Mouse (Mus musculus): ENCODE data around the gene Gm42906.

Gene Gm42906

DNA sequence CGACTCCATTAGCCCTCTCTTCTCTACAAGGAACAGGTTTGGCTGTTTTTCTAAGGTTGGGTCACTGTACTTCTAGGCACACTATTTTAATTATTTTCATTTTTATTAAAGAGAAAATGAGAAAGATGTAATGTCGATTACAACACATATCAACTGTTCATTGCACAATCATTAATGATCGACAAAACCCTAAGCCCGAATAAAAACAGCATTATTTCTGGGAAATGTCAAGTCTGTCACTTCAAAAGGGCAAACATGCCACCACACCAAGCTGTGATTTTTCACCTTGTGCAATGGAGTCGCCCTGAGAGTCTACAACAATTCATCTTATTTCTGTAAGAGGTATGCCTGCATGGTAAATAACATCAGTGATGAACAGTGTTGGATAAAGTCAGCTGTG, 21.7 kb downstream of the Gm42906 start:
- no peak for DNase-seq (ENCODE audit: low read depth, low spot score)
- H3K27me3 ChIP-seq (ENCODE audit: control insufficient read depth, insufficient read depth, low read length, poor library complexity, severe bottlenecking), result no peaks in the 10 kb centered on the region
- H3K36me3 ChIP-seq (ENCODE audit: control insufficient read depth, insufficient read depth, low read length, poor library complexity, severe bottlenecking), result no peaks in the 10 kb centered on the region

DNA sequence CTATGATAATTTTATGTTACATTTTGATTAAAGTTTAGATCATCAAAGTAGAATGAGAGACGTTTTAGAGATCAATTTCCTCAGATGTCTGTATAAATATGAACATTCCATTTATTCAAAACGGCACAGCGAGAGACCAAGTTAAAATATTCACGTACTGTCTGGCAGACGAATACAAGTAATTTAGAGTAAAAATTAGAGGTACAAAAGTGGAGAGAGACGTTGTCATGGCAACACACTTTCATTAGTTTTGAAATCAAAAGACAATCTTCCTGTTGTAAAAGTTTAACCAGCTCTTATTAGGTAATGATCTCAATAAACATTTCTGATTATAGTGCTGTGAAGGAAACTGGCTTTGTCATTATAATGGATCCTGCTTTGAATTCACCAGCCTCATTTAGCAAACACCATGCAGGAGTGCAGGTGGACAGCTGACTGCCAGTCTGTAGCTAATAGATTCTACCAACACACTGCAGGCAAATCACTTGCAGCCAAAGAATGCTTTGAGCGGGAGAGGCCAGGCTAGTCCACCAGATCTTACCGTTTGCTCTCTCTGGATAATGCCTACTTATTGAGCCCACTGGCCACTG, 22.6 kb downstream of the Gm42906 start:
- H3K27me3 ChIP-seq (ENCODE audit: control insufficient read depth, insufficient read depth, low read length, poor library complexity, severe bottlenecking), result no peaks in the 10 kb centered on the region
- no peak for DNase-seq (ENCODE audit: low read depth, low spot score)
- no peaks in the 10 kb centered on the region for H3K36me3 ChIP-seq (ENCODE audit: control insufficient read depth, insufficient read depth, low read length, poor library complexity, severe bottlenecking)

DNA sequence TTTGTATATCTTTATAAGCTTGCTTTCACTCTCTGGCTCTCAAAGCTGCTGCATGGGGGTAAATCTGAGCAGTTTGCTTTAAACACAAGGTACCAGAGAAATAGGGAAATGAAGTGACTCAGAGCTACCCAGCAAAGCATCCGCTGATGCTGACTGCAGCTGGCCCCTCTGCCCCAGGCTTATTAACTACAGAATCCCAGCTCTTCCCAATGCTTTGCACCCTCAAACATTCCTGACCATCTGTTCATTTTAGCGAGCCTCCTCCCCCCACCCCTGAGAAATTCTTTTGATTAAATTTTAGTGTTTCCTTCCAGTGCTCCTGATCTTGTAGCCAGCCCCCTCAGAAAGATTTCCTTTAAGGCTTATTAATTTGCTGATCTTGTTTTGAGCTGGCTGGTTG, 24.4 kb downstream of the Gm42906 start:
- no peaks in the 10 kb centered on the region for H3K27me3 ChIP-seq (ENCODE audit: control insufficient read depth, insufficient read depth, low read length, poor library complexity, severe bottlenecking)
- H3K36me3 ChIP-seq (ENCODE audit: control insufficient read depth, insufficient read depth, low read length, poor library complexity, severe bottlenecking), result no peaks in the 10 kb centered on the region
- no peak for DNase-seq (ENCODE audit: low read depth, low spot score)

DNA sequence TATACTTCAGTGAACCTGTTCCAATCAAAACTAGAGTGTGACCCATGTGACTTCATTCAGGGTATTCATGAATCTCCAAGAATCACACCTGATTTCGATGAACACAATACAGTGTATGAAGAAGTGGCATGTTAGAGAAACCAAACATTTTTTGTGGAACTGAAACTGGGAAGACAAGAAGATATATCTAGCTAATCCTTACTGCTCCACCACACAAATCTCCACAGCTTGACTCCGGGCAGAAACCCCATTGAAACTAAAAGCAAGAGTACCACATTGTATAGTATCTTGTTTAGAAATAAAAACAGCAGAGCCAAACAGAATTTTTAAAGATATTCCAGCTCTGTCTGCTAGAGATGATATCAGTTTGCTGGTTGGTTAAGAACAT, 27.4 kb downstream of the Gm42906 start:
- H3K36me3 ChIP-seq (ENCODE audit: control insufficient read depth, insufficient read depth, low read length, poor library complexity, severe bottlenecking), result no peaks in the 10 kb centered on the region
- DNase-seq (ENCODE audit: low read depth, low spot score), result peak; percentile 2
- H3K27me3 ChIP-seq (ENCODE audit: control insufficient read depth, insufficient read depth, low read length, poor library complexity, severe bottlenecking), result no peaks in the 10 kb centered on the region

DNA sequence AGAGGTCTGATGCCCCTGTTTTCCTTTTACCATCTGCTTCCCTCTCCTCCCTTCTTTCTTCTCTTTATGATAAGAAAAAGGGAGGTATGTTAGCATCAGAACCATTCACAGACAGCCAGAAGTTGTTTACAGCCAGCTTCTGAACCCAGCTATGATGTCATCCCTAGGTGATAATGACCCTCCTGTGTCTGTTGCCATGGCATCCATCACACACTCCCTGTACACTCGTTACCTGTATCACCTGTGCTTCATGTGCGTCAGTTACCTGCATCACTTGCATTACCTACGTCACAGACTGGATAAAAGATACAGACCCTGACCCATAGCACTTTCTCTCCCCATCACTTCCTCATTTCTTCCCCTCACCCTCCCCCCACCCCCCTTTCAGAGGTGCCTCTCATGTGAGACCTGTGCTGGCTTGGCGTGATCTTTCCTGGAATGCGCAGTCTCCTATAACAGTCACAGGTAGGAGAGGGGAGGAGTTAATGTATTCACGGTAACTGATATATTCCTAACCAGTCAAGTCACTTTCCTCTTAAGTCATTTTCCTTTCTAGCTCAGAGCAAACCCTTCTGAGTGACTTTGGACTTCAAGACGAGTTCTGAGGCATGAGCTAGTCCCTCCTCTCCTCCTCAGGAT, 27.9 kb downstream of the Gm42906 start:
- Histone ChIP-seq H3K36me3 (ENCODE audit: control insufficient read depth, insufficient read depth, low read length, poor library complexity, severe bottlenecking) (no peaks in the 10 kb centered on the region), H3K27me3 (ENCODE audit: control insufficient read depth, insufficient read depth, low read length, poor library complexity, severe bottlenecking) (no peaks in the 10 kb centered on the region)
- DNase-seq (ENCODE audit: low read depth, low spot score), result peak; percentile 3

DNA sequence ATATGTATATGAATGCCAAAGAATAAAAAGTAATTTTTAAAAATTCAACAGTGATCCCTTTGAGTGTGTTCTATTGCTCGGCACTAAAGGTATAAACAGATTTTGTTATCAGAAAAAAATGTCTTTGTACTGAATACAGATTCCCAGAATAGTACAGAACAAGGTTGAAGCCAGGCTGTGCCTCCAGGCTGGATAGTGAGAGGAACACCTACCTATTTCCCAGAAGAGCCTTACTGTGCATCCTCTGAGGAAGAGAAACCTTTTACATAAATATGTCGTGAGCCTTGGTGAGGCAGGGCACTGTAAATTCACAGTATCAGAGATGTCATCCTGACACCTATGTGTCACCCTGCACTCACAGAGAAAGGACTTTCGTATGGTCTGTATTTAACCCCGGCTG, 31.8 kb downstream of the Gm42906 start:
- DNase-seq (ENCODE audit: low read depth, low spot score), result no peak
- H3K27me3 ChIP-seq (ENCODE audit: control insufficient read depth, insufficient read depth, low read length, poor library complexity, severe bottlenecking), result no peaks in the 10 kb centered on the region
- H3K36me3 ChIP-seq (ENCODE audit: control insufficient read depth, insufficient read depth, low read length, poor library complexity, severe bottlenecking), result no peaks in the 10 kb centered on the region; the same call in 1 of the 2 replicates

DNA sequence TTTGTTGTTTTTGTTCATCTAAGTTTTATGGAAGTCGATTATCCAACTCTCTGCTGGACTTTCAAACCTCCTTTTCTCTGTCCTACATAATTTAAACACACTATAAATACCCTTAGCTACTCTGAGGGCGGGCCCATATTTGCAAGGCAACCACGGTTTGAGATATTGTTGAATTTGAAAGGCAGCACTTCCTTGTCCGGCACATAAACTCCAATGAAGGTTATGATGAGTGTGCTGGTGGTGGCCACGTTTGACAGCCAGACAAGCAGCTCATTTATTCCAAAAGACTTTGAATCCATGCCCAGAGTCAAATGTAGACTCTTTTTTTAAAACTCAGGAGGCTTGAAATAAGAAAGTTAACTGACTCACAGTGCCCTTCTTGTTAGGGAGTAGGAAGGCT, 33.3 kb downstream of the Gm42906 start:
- no peaks in the 10 kb centered on the region for H3K27me3 ChIP-seq (ENCODE audit: control insufficient read depth, insufficient read depth, low read length, poor library complexity, severe bottlenecking)
- no peaks in the 10 kb centered on the region; the same call in 1 of the 2 replicates for H3K36me3 ChIP-seq (ENCODE audit: control insufficient read depth, insufficient read depth, low read length, poor library complexity, severe bottlenecking)
- DNase-seq (ENCODE audit: low read depth, low spot score), result no peak

DNA sequence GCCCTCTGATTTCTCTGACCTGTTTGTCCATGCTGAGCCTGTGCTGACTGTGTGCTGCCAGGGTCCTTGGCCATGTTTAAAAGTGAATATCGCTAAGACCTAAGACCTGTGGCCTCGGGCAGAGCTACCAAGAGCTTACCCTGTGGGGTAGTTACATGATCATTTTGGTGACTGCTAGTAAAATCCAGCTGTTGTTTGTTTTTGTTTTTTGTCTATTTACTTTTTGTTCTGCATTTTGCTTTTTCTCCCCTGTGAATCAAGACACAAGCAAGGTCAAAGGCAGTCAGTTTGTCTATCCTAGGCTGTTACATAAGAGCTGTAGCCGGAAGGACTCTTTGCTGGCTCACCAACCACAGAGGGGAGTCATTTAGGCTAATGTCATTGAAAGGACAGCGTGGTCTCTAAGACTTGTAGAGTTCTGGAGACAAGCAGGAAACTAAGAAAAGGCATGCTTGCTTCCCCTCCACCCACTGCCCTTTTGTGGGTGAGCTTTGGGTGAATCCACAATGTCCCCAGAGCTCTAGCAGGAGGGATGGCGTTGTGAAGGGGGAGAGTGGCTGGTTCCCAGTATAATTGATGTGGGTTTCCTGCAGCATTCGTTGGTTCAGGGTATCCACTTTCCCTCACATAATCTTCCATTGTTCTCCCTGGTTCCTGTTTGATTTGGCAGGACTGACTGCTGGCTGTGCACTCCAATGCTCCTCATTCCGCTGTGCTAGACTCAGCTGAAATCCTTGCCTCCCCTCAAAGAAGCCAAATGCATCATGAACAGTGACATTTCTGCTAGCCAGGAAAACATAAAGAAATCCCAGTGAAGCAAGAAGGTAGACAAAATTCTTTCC, 33.9 kb downstream of the Gm42906 start:
- DNase-seq (ENCODE audit: low read depth, low spot score), result no peak
- Histone ChIP-seq H3K36me3 (ENCODE audit: control insufficient read depth, insufficient read depth, low read length, poor library complexity, severe bottlenecking) (no peaks in the 10 kb centered on the region; the same call in 1 of the 2 replicates), H3K27me3 (ENCODE audit: control insufficient read depth, insufficient read depth, low read length, poor library complexity, severe bottlenecking) (no peaks in the 10 kb centered on the region)

DNA sequence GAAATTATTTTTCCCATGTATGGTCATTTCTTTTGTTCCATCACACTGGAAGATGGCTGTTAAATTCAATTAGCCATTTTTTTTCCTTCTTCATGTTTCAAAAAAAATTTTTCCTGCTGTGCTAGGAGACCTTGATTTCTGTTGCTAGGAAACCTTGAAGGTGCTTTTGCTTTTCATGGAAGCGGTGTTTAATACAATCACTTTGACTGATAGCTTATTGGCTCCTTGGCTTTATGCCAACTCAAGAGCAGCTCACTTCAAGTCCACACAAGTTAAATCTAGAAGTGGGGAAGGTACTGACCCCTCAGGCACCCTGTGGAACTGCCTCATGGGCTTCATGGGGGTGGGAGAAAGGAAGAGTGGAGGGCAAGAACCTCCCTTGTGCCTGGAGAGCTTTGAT, 38.1 kb downstream of the Gm42906 start:
- Histone ChIP-seq H3K27me3 (ENCODE audit: control insufficient read depth, insufficient read depth, low read length, poor library complexity, severe bottlenecking) (no peaks in the 10 kb centered on the region), H3K36me3 (ENCODE audit: control insufficient read depth, insufficient read depth, low read length, poor library complexity, severe bottlenecking) (no peaks in the 10 kb centered on the region; the same call in 1 of the 2 replicates)
- DNase-seq (ENCODE audit: low read depth, low spot score), result no peak

DNA sequence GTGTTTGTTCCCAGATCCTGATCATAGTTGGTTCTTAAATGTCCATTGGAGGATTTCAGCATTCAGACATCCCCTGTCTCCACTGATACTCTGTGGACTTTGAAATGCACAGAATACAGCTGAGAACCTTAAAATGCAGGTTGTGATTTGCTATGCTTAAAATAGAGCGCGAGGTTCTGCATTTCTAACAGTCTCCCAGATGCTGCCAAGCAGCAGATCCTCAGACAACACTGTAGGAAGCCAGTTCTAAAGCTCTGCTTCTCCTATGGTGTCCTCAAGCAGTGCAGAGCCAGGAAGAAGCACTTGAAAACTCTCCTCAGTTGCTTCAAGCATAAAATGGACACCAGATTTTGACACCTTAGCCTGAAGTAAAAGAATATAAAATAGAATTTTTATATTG, 48.1 kb downstream of the Gm42906 start:
- Histone ChIP-seq H3K36me3 (ENCODE audit: control insufficient read depth, insufficient read depth, low read length, poor library complexity, severe bottlenecking) (peaks cover 2% of the 10 kb centered on the region; the same call in 1 of the 2 replicates), H3K27me3 (ENCODE audit: control insufficient read depth, insufficient read depth, low read length, poor library complexity, severe bottlenecking) (no peaks in the 10 kb centered on the region)
- no peak for DNase-seq (ENCODE audit: low read depth, low spot score)

DNA sequence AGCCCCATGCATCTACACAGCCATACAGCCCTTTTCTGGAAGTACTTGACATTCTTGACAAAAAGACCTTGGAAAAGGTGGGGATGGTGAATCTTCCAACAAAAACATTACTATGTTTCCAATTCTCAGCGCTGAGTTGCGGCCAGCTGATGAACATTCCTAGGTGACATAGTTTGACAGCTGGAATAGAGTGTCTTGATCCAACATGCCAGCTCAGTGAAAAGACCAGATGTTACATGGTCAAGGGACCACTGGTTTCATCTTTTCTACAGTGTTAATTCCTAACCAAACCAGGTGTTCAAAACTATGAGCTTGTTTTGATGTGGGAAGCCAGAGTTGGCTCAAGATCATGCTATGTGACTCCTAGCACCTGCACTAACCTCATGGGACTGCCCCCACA, 48.8 kb downstream of the Gm42906 start:
- H3K36me3 ChIP-seq (ENCODE audit: control insufficient read depth, insufficient read depth, low read length, poor library complexity, severe bottlenecking), result peaks cover 2% of the 10 kb centered on the region; the same call in 1 of the 2 replicates
- H3K27me3 ChIP-seq (ENCODE audit: control insufficient read depth, insufficient read depth, low read length, poor library complexity, severe bottlenecking), result no peaks in the 10 kb centered on the region

DNA sequence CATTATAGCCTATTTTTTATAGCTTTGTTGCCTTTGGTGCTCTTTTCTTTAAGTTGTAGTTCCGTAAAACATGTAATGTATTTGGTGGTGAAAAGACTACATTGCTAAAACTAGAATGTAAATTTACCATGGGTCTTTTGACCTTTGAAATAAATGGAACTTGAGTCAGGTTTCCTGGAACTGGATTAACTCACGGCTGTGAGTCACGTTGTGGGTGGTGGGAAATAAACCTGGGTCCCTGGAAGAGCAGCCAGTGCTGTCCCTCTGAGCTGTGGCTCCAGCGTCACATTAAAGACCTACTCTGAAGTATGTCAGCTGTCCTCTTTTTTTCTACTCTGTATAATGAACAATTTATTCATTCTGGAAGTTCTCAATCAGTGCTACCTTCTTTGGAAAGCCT, 51.0 kb downstream of the Gm42906 start:
- no peaks in the 10 kb centered on the region for H3K36me3 ChIP-seq (ENCODE audit: control insufficient read depth, insufficient read depth, low read length, poor library complexity, severe bottlenecking)
- no peak for DNase-seq (ENCODE audit: low read depth, low spot score)
- no peaks in the 10 kb centered on the region for H3K27me3 ChIP-seq (ENCODE audit: control insufficient read depth, insufficient read depth, low read length, poor library complexity, severe bottlenecking)

More for the DNA sequence above, 48.8 kb downstream of the Gm42906 start:
- no peak for DNase-seq (ENCODE audit: low read depth, low spot score)

DNA sequence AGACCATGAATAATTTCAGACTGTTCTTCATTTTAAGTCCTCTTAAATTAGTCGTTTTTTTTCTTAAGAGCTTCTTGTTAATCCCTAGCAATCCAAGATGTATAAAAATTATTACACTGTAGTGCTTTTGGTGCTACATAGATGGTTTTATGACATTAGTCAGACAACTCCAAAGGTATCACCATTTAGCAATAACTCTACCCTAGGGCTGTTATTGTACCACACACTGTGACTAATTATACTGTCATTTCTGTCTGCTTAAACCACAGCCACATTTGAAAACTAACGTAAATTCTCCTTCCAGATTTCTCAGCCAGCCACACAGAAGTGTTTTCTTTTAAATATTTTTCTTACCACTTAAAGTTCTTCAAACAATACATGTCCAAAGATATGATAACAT, 53.1 kb downstream of the Gm42906 start:
- Histone ChIP-seq H3K27me3 (ENCODE audit: control insufficient read depth, insufficient read depth, low read length, poor library complexity, severe bottlenecking) (no peaks in the 10 kb centered on the region), H3K36me3 (ENCODE audit: control insufficient read depth, insufficient read depth, low read length, poor library complexity, severe bottlenecking) (no peaks in the 10 kb centered on the region)
- no peak for DNase-seq (ENCODE audit: low read depth, low spot score)

DNA sequence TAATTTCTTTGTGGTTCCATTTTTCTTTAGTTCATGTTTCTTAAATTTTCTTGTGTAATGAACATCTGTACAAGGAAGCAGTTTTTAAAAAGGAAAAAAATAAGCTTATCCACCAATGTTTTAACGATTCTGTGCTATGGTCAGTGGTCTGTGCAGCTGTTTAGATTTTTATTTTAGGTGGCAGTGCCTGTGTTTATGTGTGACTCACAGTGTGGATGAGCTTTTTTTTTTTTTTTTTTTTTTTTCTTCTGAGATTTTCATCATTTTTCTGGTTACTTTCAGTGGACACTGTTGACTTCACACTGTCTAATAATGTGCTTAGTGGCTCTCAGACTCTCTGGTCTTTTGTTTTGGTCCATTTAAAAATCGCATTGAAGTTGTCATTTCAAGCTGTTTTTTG, 56.8 kb downstream of the Gm42906 start:
- Histone ChIP-seq H3K27me3 (ENCODE audit: control insufficient read depth, insufficient read depth, low read length, poor library complexity, severe bottlenecking) (no peaks in the 10 kb centered on the region), H3K36me3 (ENCODE audit: control insufficient read depth, insufficient read depth, low read length, poor library complexity, severe bottlenecking) (no peaks in the 10 kb centered on the region)
- no peak for DNase-seq (ENCODE audit: low read depth, low spot score)

DNA sequence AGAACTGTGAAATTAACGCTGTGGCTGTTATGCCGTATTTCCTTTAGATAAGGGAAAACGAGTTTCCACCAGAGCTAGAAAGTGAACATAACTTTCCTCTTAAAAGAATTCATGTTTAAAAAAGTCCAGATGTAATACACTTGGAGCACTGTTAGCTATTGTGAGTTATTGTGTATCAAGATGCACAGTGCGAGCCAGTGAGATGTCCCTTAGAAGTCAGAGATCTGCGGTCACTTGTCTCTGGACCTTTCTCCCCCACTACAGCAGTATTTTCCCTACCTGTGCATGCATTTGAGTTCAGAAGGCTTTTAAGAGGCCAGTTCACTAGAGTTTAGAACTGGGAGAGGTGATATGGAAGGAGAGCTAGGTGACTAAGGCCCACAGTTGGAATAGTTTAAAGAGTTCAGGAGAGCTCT, 58.6 kb downstream of the Gm42906 start:
- Histone ChIP-seq H3K27me3 (ENCODE audit: control insufficient read depth, insufficient read depth, low read length, poor library complexity, severe bottlenecking) (no peaks in the 10 kb centered on the region), H3K36me3 (ENCODE audit: control insufficient read depth, insufficient read depth, low read length, poor library complexity, severe bottlenecking) (no peaks in the 10 kb centered on the region)
- peak; percentile 12 for DNase-seq (ENCODE audit: low read depth, low spot score)

Data from splenic B cell, adult 2 months (primary cell).